Mouse (Mus musculus): ENCODE results near the gene Exoc6.

GRCm38 (mm10) chr19:37520740-37521433 lies 29.3 kb upstream of the Exoc6 start:
- TF ChIP-seq GATA1 (IDR thresholded peaks at IDR 0.05; ENCODE audit: low read length): no peak
- TF ChIP-seq TAL1 (IDR thresholded peaks at IDR 0.05; ENCODE audit: low read length): no peak

Measured in erythroblast, embryonic 14.5 days (primary cell).